Mouse (Mus musculus): ENCODE measurements around the gene Cd200r3. TPM values are rescaled to one million over a fixed set of nuclear protein-coding genes. Genes with fewer than 3 reads are reported as not detected.

Cd200r3 gene
- polyA plus RNA-seq, 1 experiment = 0.05 TPM

GRCm38 (mm10) chr16:44988667-44989357 lies 45.3 kb downstream of the Cd200r3 start:
- Histone ChIP-seq H3ac (ENCODE audit: control insufficient read depth, insufficient read length, low read depth) (no peak overlapping the region), H3K79me2 (ENCODE audit: control insufficient read depth, insufficient read depth) (no peaks in the 10 kb centered on the region), H3K4me3 (ENCODE audit: insufficient read depth, poor library complexity, severe bottlenecking) (no peak overlapping the region), H3K27me3 (ENCODE audit: control insufficient read depth, insufficient read depth, insufficient read length) (no peaks in the 10 kb centered on the region), H3K36me3 (ENCODE audit: control insufficient read depth, insufficient read depth) (no peaks in the 10 kb centered on the region), H3K79me3 (ENCODE audit: low read depth) (no peaks in the 10 kb centered on the region)
- no peak for TF ChIP-seq MAX (IDR thresholded peaks at IDR 0.05)
- no peak for TF ChIP-seq CEBPB (IDR thresholded peaks at IDR 0.05; ENCODE audit: low read depth)
- TF ChIP-seq MYOG (IDR thresholded peaks at IDR 0.05; ENCODE audit: control insufficient read depth, extremely low read depth, insufficient read length) = no peak
- no peak for TF ChIP-seq CTCF (IDR thresholded peaks at IDR 0.05; ENCODE audit: control insufficient read depth, insufficient read depth, insufficient read length)
- TF ChIP-seq USF1 (IDR thresholded peaks at IDR 0.05; ENCODE audit: low read depth) = no peak
- TF ChIP-seq FOSL1 (IDR thresholded peaks at IDR 0.05; ENCODE audit: insufficient read depth, low read length, poor library complexity, severe bottlenecking) = no peak
- TF ChIP-seq MYOD1 (IDR thresholded peaks at IDR 0.05; ENCODE audit: control insufficient read depth, insufficient read length, low read depth) = no peak

GRCm38 (mm10) chr16:44993319-44994019 lies 50.0 kb downstream of the Cd200r3 start:
- no peak for TF ChIP-seq CEBPB (IDR thresholded peaks at IDR 0.05; ENCODE audit: low read depth)
- no peak for TF ChIP-seq CTCF (IDR thresholded peaks at IDR 0.05; ENCODE audit: control insufficient read depth, insufficient read depth, insufficient read length)
- TF ChIP-seq USF1 (IDR thresholded peaks at IDR 0.05; ENCODE audit: low read depth) = no peak
- TF ChIP-seq MYOG (IDR thresholded peaks at IDR 0.05; ENCODE audit: control insufficient read depth, extremely low read depth, insufficient read length) = no peak
- no peak for TF ChIP-seq FOSL1 (IDR thresholded peaks at IDR 0.05; ENCODE audit: insufficient read depth, low read length, poor library complexity, severe bottlenecking)
- no peak for TF ChIP-seq MYOD1 (IDR thresholded peaks at IDR 0.05; ENCODE audit: control insufficient read depth, insufficient read length, low read depth)
- TF ChIP-seq MAX (IDR thresholded peaks at IDR 0.05) = no peak

GRCm38 (mm10) chr16:44994206-44994953 lies 50.9 kb downstream of the Cd200r3 start:
- no peaks in the 10 kb centered on the region for H3K36me3 ChIP-seq (ENCODE audit: control insufficient read depth, insufficient read depth)
- H3K79me3 ChIP-seq (ENCODE audit: low read depth) = no peaks in the 10 kb centered on the region
- H3ac ChIP-seq (ENCODE audit: control insufficient read depth, insufficient read length, low read depth) = no peak overlapping the region
- TF ChIP-seq USF1 (IDR thresholded peaks at IDR 0.05; ENCODE audit: low read depth) (no peak), CEBPB (IDR thresholded peaks at IDR 0.05; ENCODE audit: low read depth) (no peak), CTCF (IDR thresholded peaks at IDR 0.05; ENCODE audit: control insufficient read depth, insufficient read depth, insufficient read length) (no peak), MYOD1 (IDR thresholded peaks at IDR 0.05; ENCODE audit: control insufficient read depth, insufficient read length, low read depth) (no peak), FOSL1 (IDR thresholded peaks at IDR 0.05; ENCODE audit: insufficient read depth, low read length, poor library complexity, severe bottlenecking) (no peak), MAX (IDR thresholded peaks at IDR 0.05) (no peak), MYOG (IDR thresholded peaks at IDR 0.05; ENCODE audit: control insufficient read depth, extremely low read depth, insufficient read length) (no peak)
- H3K79me2 ChIP-seq (ENCODE audit: control insufficient read depth, insufficient read depth) = no peaks in the 10 kb centered on the region
- no peaks in the 10 kb centered on the region for H3K27me3 ChIP-seq (ENCODE audit: control insufficient read depth, insufficient read depth, insufficient read length)
- H3K4me3 ChIP-seq (ENCODE audit: insufficient read depth, poor library complexity, severe bottlenecking) = no peak overlapping the region

More at GRCm38 (mm10) chr16:44993319-44994019, 50.0 kb downstream of the Cd200r3 start:
- H3ac ChIP-seq (ENCODE audit: control insufficient read depth, insufficient read length, low read depth) = no peak overlapping the region
- no peaks in the 10 kb centered on the region for H3K79me2 ChIP-seq (ENCODE audit: control insufficient read depth, insufficient read depth)
- no peaks in the 10 kb centered on the region for H3K79me3 ChIP-seq (ENCODE audit: low read depth)
- H3K27me3 ChIP-seq (ENCODE audit: control insufficient read depth, insufficient read depth, insufficient read length) = no peaks in the 10 kb centered on the region
- no peaks in the 10 kb centered on the region for H3K36me3 ChIP-seq (ENCODE audit: control insufficient read depth, insufficient read depth)
- H3K4me3 ChIP-seq (ENCODE audit: insufficient read depth, poor library complexity, severe bottlenecking) = no peak overlapping the region

GRCm38 (mm10) chr16:44995111-44995510 lies 51.6 kb downstream of the Cd200r3 start:
- Histone ChIP-seq H3K79me3 (ENCODE audit: low read depth) (no peaks in the 10 kb centered on the region), H3ac (ENCODE audit: control insufficient read depth, insufficient read length, low read depth) (no peak overlapping the region), H3K79me2 (ENCODE audit: control insufficient read depth, insufficient read depth) (no peaks in the 10 kb centered on the region), H3K36me3 (ENCODE audit: control insufficient read depth, insufficient read depth) (no peaks in the 10 kb centered on the region), H3K4me3 (ENCODE audit: insufficient read depth, poor library complexity, severe bottlenecking) (no peak overlapping the region), H3K27me3 (ENCODE audit: control insufficient read depth, insufficient read depth, insufficient read length) (no peaks in the 10 kb centered on the region)
- no peak for TF ChIP-seq MYOG (IDR thresholded peaks at IDR 0.05; ENCODE audit: control insufficient read depth, extremely low read depth, insufficient read length)
- TF ChIP-seq CEBPB (IDR thresholded peaks at IDR 0.05; ENCODE audit: low read depth) = no peak
- TF ChIP-seq MYOD1 (IDR thresholded peaks at IDR 0.05; ENCODE audit: control insufficient read depth, insufficient read length, low read depth) = no peak

GRCm38 (mm10) chr16:44996701-44997100 lies 53.2 kb downstream of the Cd200r3 start:
- H3K79me2 ChIP-seq (ENCODE audit: control insufficient read depth, insufficient read depth) = no peaks in the 10 kb centered on the region
- H3K36me3 ChIP-seq (ENCODE audit: control insufficient read depth, insufficient read depth) = no peaks in the 10 kb centered on the region
- no peaks in the 10 kb centered on the region for H3K79me3 ChIP-seq (ENCODE audit: low read depth)
- TF ChIP-seq CTCF (IDR thresholded peaks at IDR 0.05; ENCODE audit: control insufficient read depth, insufficient read depth, insufficient read length) = no peak
- no peak for TF ChIP-seq MAX (IDR thresholded peaks at IDR 0.05)
- no peak for TF ChIP-seq MYOG (IDR thresholded peaks at IDR 0.05; ENCODE audit: control insufficient read depth, extremely low read depth, insufficient read length)
- TF ChIP-seq FOSL1 (IDR thresholded peaks at IDR 0.05; ENCODE audit: insufficient read depth, low read length, poor library complexity, severe bottlenecking) = no peak
- TF ChIP-seq MYOD1 (IDR thresholded peaks at IDR 0.05; ENCODE audit: control insufficient read depth, insufficient read length, low read depth) = no peak
- no peak for TF ChIP-seq USF1 (IDR thresholded peaks at IDR 0.05; ENCODE audit: low read depth)
- TF ChIP-seq CEBPB (IDR thresholded peaks at IDR 0.05; ENCODE audit: low read depth) = no peak
- H3K4me3 ChIP-seq (ENCODE audit: insufficient read depth, poor library complexity, severe bottlenecking) = no peak overlapping the region
- no peaks in the 10 kb centered on the region for H3K27me3 ChIP-seq (ENCODE audit: control insufficient read depth, insufficient read depth, insufficient read length)
- no peak overlapping the region for H3ac ChIP-seq (ENCODE audit: control insufficient read depth, insufficient read length, low read depth)

Data from C2C12 (cell line).